Mouse (Mus musculus): ENCODE data around the gene Cdk19. TPM values are rescaled to one million over a fixed set of nuclear protein-coding genes. Genes with fewer than 3 reads are reported as not detected.
"Not testable (repeated sequence)": the region's sequence is repeated elsewhere in the genome, so short reads cannot be mapped to it uniquely, and the experiment has no call there.

The Cdk19 gene
- total RNA-seq, 2 experiments from 2014 or later, result 47.1 to 47.5 TPM

GRCm38 (mm10) chr10:40523312-40523975 is 184.1 kb downstream of the Cdk19 start:
- Histone ChIP-seq H3K4me3 (no peak overlapping the region), H3K27ac (peak overlapping the region; percentile 81)
- no peak for DNase-seq (ENCODE audit: extremely low spot score in 1 of 2, low spot score in 2 of 2)
- no peak for TF ChIP-seq CTCF (IDR thresholded peaks at IDR 0.05)
- intact Hi-C loops (cut with DNase I), result loop anchor here (2.0 to 10.0 kb wide), 2 partner anchors 77 to 149 kb away; no protein-coding TSS in a partner anchor

- intact Hi-C loops (cut with DNase I), result loop anchor here (2.0 to 10.0 kb wide), 3 partner anchors 149 to 223 kb away; no protein-coding TSS in a partner anchor
- no peak for DNase-seq (ENCODE audit: extremely low spot score in 1 of 2, low spot score in 2 of 2)
- Histone ChIP-seq H3K4me3 (no peak overlapping the region), H3K27ac (peak overlapping the region; percentile 45; the same call in 1 of the 2 replicates)
- TF ChIP-seq CTCF (IDR thresholded peaks at IDR 0.05), result no peak; the same call in 1 of the 2 replicates
Observed at GRCm38 (mm10) chr10:40524032-40524806, 184.9 kb downstream of the Cdk19 start.

DNA sequence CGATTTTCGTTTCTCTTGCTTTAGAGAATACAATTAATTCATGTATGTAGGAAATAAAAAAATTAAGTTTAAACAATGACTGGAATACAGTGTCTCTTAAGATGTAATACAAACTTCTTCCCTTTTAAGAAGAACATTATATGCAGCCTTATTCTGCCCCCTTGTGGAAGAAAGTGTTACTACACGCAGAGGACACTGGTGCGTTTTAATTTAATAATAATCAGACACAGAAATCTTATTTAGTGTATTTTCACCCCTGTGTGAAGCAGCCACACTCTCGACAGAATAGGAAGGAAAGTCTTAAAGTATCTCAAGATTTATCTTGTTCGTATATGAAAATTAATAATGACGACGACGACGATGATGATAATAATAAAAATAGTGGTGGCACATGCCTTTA is 185.6 kb downstream of the Cdk19 start:
- Histone ChIP-seq H3K4me3 (no peak overlapping the region), H3K27ac (no peak overlapping the region)
- peak in 1 of 2 experiments; percentile 53 for DNase-seq (ENCODE audit: extremely low spot score in 1 of 2, low spot score in 2 of 2)
- intact Hi-C loops (cut with DNase I), result loop anchor here (1.0 to 10.0 kb wide), 4 partner anchors 150 to 266 kb away; no protein-coding TSS in a partner anchor
- peak; percentile 99 for TF ChIP-seq CTCF (IDR thresholded peaks at IDR 0.05)

DNA sequence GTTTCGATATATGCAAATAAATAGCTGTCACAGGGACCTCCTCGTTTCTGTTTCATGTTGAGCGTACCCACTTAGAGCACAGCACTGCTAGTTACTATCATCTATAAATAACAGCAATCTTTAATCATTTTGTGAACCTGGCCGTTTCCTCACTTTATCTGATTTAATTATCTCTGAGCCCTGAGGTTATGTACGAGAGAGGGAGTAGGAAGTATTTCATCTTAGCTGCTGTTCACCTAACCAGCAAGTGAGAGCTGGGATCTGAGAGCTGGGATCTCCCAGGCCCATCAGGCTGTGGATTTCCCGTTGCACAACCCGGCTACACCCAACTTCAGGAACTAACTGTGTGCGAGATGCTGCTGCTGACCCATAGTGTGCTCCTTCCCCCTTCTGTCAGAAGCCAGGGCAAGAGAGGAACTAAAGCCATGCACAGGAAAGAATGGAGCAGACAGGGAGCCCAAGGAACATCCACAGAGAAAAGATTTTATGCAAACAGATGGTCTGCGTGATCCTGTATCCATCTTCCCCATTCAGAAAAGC is 186.3 kb downstream of the Cdk19 start:
- no peak for DNase-seq (ENCODE audit: extremely low spot score in 1 of 2, low spot score in 2 of 2)
- intact Hi-C loops (cut with DNase I), result loop anchor here (1.0 to 10.0 kb wide), 4 partner anchors 151 to 266 kb away; no protein-coding TSS in a partner anchor
- TF ChIP-seq CTCF (IDR thresholded peaks at IDR 0.05), result no peak
- Histone ChIP-seq H3K27ac (no peak overlapping the region), H3K4me3 (no peak overlapping the region)

DNA sequence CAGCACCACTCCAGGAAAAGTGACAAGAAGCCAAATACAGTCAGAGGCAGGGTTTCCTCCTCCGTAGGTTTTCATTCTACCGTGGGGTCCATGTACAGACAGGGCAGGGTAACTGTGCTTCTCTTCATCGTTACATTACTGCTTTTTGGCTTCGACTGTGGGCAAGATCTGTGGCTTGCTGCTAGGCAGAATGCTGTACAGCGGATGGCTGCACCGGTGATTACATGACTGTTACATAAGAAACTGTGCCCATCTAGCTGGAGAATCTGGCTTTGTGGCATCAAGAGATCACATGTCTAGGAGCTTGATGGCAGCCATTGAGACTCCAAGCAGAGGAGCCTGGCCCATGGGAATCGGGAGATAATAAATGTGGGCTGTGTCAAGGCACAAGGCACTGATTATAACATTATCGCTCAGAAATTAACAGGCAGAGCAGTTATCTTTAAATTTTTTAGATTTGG is 187.0 kb downstream of the Cdk19 start:
- Histone ChIP-seq H3K4me3 (no peak overlapping the region), H3K27ac (no peak overlapping the region)
- TF ChIP-seq CTCF (IDR thresholded peaks at IDR 0.05), result no peak
- no peak for DNase-seq (ENCODE audit: extremely low spot score in 1 of 2, low spot score in 2 of 2)
- intact Hi-C loops (cut with DNase I), result loop anchor here (10.0 kb wide), 1 partner anchor 152 kb away; no protein-coding TSS in a partner anchor

- intact Hi-C loops (cut with DNase I), result loop anchor here (10.0 kb wide), 1 partner anchor 152 kb away; no protein-coding TSS in a partner anchor
- Histone ChIP-seq H3K4me3 (no peak overlapping the region), H3K27ac (no peak overlapping the region)
- no peak for TF ChIP-seq CTCF (IDR thresholded peaks at IDR 0.05)
- no peak for DNase-seq (ENCODE audit: extremely low spot score in 1 of 2, low spot score in 2 of 2)
Observed at GRCm38 (mm10) chr10:40526986-40527385, 187.6 kb downstream of the Cdk19 start.

DNA sequence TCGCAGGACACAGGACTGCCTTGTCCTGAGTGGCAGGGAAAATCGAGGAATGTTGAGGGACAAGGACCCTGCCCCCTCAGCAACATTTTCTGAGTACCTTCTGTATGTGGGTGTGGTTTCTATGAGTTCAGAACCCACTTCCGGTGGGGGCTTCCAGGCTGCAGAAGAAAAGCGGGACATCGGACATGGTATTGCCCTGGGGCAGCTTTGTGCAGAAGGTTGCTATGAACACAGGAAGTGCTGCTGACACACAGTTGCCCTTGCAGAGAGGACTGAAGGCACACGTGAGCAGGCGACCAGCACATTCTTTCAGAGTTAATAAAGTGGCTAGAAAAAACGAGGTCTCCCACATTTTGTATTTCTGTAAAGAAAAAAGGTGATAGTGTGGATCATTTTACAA is 188.2 kb downstream of the Cdk19 start:
- intact Hi-C loops (cut with DNase I), result loop anchor here (10.0 kb wide), 1 partner anchor 153 kb away; no protein-coding TSS in a partner anchor
- DNase-seq (ENCODE audit: extremely low spot score in 1 of 2, low spot score in 2 of 2), result no peak
- Histone ChIP-seq H3K4me3 (no peak overlapping the region), H3K27ac (no peak overlapping the region)
- no peak for TF ChIP-seq CTCF (IDR thresholded peaks at IDR 0.05)

DNA sequence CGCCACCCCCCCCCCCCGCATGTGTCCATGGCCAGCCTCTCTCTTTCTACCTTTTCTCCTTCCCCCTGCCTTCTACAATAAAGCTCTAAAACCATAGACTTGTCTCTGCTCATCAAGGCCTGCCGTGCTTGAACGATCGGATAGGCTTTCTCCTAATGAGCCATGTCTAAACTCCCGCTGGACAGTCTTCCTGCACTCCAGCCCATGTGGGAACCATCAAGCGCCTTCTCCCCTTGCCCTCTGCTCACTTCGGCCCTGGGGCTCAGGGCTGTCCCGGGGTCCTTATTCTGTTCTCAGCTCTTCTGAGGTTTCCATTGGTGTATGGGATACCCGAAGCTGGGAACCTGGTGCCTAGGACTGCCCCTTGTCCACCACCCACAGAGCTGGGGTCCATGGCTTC is 189.3 kb downstream of the Cdk19 start:
- Histone ChIP-seq H3K4me3 (no peak overlapping the region), H3K27ac (no peak overlapping the region)
- DNase-seq (ENCODE audit: extremely low spot score in 1 of 2, low spot score in 2 of 2), result no peak
- intact Hi-C loops (cut with DNase I), result loop anchor here (10.0 kb wide), 1 partner anchor 154 kb away; no protein-coding TSS in a partner anchor
- TF ChIP-seq CTCF (IDR thresholded peaks at IDR 0.05), result no peak

- no peak for DNase-seq (ENCODE audit: extremely low spot score in 1 of 2, low spot score in 2 of 2)
- H3K27ac ChIP-seq, result no peak overlapping the region
- TF ChIP-seq CTCF (IDR thresholded peaks at IDR 0.05), result peak; percentile 63
- no peak overlapping the region for H3K4me3 ChIP-seq
- intact Hi-C loops (cut with DNase I), result loop anchor here (10.0 kb wide), 1 partner anchor 155 kb away; no protein-coding TSS in a partner anchor
Observed at GRCm38 (mm10) chr10:40529617-40530016, 190.3 kb downstream of the Cdk19 start.

- TF ChIP-seq CTCF (IDR thresholded peaks at IDR 0.05), result no peak
- intact Hi-C loops (cut with DNase I), result no loop called here
- Histone ChIP-seq H3K27ac (no peak overlapping the region), H3K4me3 (no peak overlapping the region)
- no peak for DNase-seq (ENCODE audit: extremely low spot score in 1 of 2, low spot score in 2 of 2)
Observed at GRCm38 (mm10) chr10:40530661-40531060, 191.3 kb downstream of the Cdk19 start.

- intact Hi-C loops (cut with DNase I); H3K4me3 ChIP-seq; H3K27ac ChIP-seq; DNase-seq (ENCODE audit: extremely low spot score in 1 of 2, low spot score in 2 of 2): not testable (repeated sequence)
Observed at GRCm38 (mm10) chr10:40532586-40532985, 193.2 kb downstream of the Cdk19 start.

Other genes starting within 250 kb of the Cdk19 start
- 1 to 10 TPM; 2.4 to 4.1 TPM for gene Slc16a10, start 197.3 kb upstream of the Cdk19 start, total RNA-seq (2021)
- 10 to 100 TPM; 15.2 to 15.6 TPM for gene Rpf2, start 92.5 kb upstream of the Cdk19 start, total RNA-seq (2021)
- gene Gtf3c6, start 81.5 kb upstream of the Cdk19 start, total RNA-seq (2021), result 10 to 100 TPM; 21.0 to 30.7 TPM
- 10 to 100 TPM; 85.7 to 86.1 TPM for gene Amd1, start 37.4 kb upstream of the Cdk19 start, total RNA-seq (2021)
- gene Slc22a16, start 230.8 kb downstream of the Cdk19 start, total RNA-seq (2021), result not detected

Measured in left cerebral cortex, adult 2 months (tissue).